Mouse (Mus musculus): ENCODE results near the gene Adsl.

GRCm38 (mm10) chr15:80916621-80917020 lies 31.7 kb upstream of the Adsl start:
- no peak for TF ChIP-seq CTCF (IDR thresholded peaks at IDR 0.05; ENCODE audit: control insufficient read depth, insufficient read depth, insufficient read length)
- TF ChIP-seq MAX (IDR thresholded peaks at IDR 0.05), result no peak
